Mouse (Mus musculus) stomach, embryonic 14.5 days (tissue): ENCODE results near the gene Phactr2. TPM values are rescaled to one million over a fixed set of nuclear protein-coding genes. Genes with fewer than 3 reads are reported as not detected.

ENCODE experiments used
- ATAC-seq: fragments of 200-750 bp; cut with Nextera tagmentation; 2 replicates; pipeline ENCODE4 v1.8.0; 2017; ENCODE audit warnings: low read depth, moderate TSS enrichment; ENCODE audit not compliant: insufficient number of reproducible peaks, insufficient read depth, low FRiP score
- H3K27ac ChIP-seq: fragments of 300-500 bp; sonication (generic); 2 replicates; pipeline ENCODE4 v1.5.1; 2014; ENCODE audit warnings: mild to moderate bottlenecking, low read length, moderate library complexity, mixed read lengths
- H3K27me3 ChIP-seq: fragments of 300-500 bp; sonication (generic); 2 replicates; pipeline ENCODE4 v1.6.1; 2014; ENCODE audit warnings: low read length, control low read depth, mixed read lengths; ENCODE audit not compliant: control insufficient read depth, insufficient read depth
- H3K36me3 ChIP-seq: fragments of 300-500 bp; sonication (generic); 2 replicates; pipeline ENCODE4 v1.6.1; 2014; ENCODE audit warnings: mild to moderate bottlenecking, control low read depth, low read length, moderate library complexity, mixed read lengths; ENCODE audit not compliant: control insufficient read depth, insufficient read depth
- H3K4me1 ChIP-seq: fragments of 300-500 bp; sonication (generic); 2 replicates; pipeline ENCODE4 v1.6.1; 2014; ENCODE audit warnings: low read length, control low read depth, mixed read lengths; ENCODE audit not compliant: control insufficient read depth, insufficient read depth
- H3K4me2 ChIP-seq: fragments of 300-500 bp; sonication (generic); replicated peaks from 2 replicates; pipeline ENCODE4 v1.6.1; 2014; ENCODE audit warnings: low read depth, low read length, control low read depth
- H3K4me3 ChIP-seq: fragments of 300-500 bp; sonication (generic); 2 replicates; pipeline ENCODE4 v1.5.1; 2014; ENCODE audit warnings: low read depth, low read length, control low read depth
- H3K9ac ChIP-seq: fragments of 300-500 bp; sonication (generic); replicated peaks from 2 replicates; pipeline ENCODE4 v1.6.1; 2014; ENCODE audit warnings: low read depth, mild to moderate bottlenecking, control low read depth, low read length, moderate library complexity, mixed read lengths
- H3K9me3 ChIP-seq: fragments of 300-500 bp; sonication (generic); 2 replicates; pipeline ENCODE4 v1.6.1; 2016; ENCODE audit warnings: low read depth, low read length, control low read depth; ENCODE audit not compliant: control insufficient read depth
- WGBS: fragments of 180-500 bp; shearing (Covaris S2); extraction: QIAGEN DNeasy Blood & Tissue Kit; methylation state at CpG from one replicate; pipeline ENCODE4 v1.1.7; 2014; 5-methylcytosine and 5-hydroxymethylcytosine counted together
- polyA plus RNA-seq: library from polyadenylated mRNA; unstranded; fragments of >200 nt; fragmentation: Nextera tagmentation; extraction: Ambion mirVana; gene quantifications from 2 replicates; pipeline ENCODE4 v1.2.1, GENCODE M21; 2014

Gene Phactr2
- polyA plus RNA-seq, 1 experiment from 2014 or later, result 48.8 TPM

- no peaks in the 10 kb centered on the region for H3K36me3 ChIP-seq
- no peak overlapping the region for H3K4me2 ChIP-seq
- H3K9ac ChIP-seq, result no peak overlapping the region
- H3K27ac ChIP-seq, result no peak overlapping the region; the same call in 1 of the 2 replicates
- H3K9me3 ChIP-seq, result no peaks in the 10 kb centered on the region
- H3K4me1 ChIP-seq, result peaks cover 3% of the 10 kb centered on the region; the same call in 1 of the 2 replicates
- no peaks in the 10 kb centered on the region for H3K27me3 ChIP-seq
- 91% methylated on average over 7 of the region's 7 CpGs for WGBS
- no peak overlapping the region for H3K4me3 ChIP-seq
- ATAC-seq, result no peak
Measured at GRCm38 (mm10) chr10:13428536-13428935, 45.7 kb downstream of the Phactr2 start.

- Histone ChIP-seq H3K27me3 (no peaks in the 10 kb centered on the region), H3K27ac (no peak overlapping the region), H3K36me3 (no peaks in the 10 kb centered on the region), H3K4me2 (no peak overlapping the region), H3K9me3 (no peaks in the 10 kb centered on the region), H3K9ac (no peak overlapping the region), H3K4me1 (peaks cover 3% of the 10 kb centered on the region; the same call in 1 of the 2 replicates), H3K4me3 (no peak overlapping the region)
- ATAC-seq, result no peak
- 85% methylated on average over 10 of the region's 10 CpGs for WGBS
Measured at GRCm38 (mm10) chr10:13427599-13427998, 46.6 kb downstream of the Phactr2 start.

GRCm38 (mm10) chr10:13425198-13425597, 49.0 kb downstream of the Phactr2 start:
- Histone ChIP-seq H3K4me3 (no peak overlapping the region), H3K36me3 (no peaks in the 10 kb centered on the region), H3K27me3 (no peaks in the 10 kb centered on the region), H3K27ac (no peak overlapping the region), H3K9me3 (no peaks in the 10 kb centered on the region), H3K9ac (no peak overlapping the region), H3K4me1 (peaks cover 3% of the 10 kb centered on the region; the same call in 1 of the 2 replicates), H3K4me2 (no peak overlapping the region)
- ATAC-seq, result no peak
- WGBS, result 80% methylated on average over 9 of the region's 9 CpGs

- H3K36me3 ChIP-seq, result no peaks in the 10 kb centered on the region
- WGBS, result 66% methylated on average over 17 of the region's 17 CpGs
- no peaks in the 10 kb centered on the region for H3K27me3 ChIP-seq
- H3K9me3 ChIP-seq, result no peaks in the 10 kb centered on the region
- peaks cover 3% of the 10 kb centered on the region; the same call in 1 of the 2 replicates for H3K4me1 ChIP-seq
- ATAC-seq, result no peak
- H3K4me3 ChIP-seq, result no peak overlapping the region
- no peak overlapping the region for H3K4me2 ChIP-seq
- no peak overlapping the region for H3K27ac ChIP-seq
- H3K9ac ChIP-seq, result no peak overlapping the region
Measured at GRCm38 (mm10) chr10:13424508-13424907, 49.7 kb downstream of the Phactr2 start.

- WGBS, result 83% methylated on average over 10 of the region's 10 CpGs
- Histone ChIP-seq H3K27ac (no peak overlapping the region), H3K36me3 (no peaks in the 10 kb centered on the region), H3K27me3 (no peaks in the 10 kb centered on the region), H3K4me1 (no peaks in the 10 kb centered on the region), H3K4me2 (no peak overlapping the region), H3K9me3 (no peaks in the 10 kb centered on the region), H3K4me3 (no peak overlapping the region), H3K9ac (no peak overlapping the region)
- no peak for ATAC-seq
Measured at GRCm38 (mm10) chr10:13424015-13424414, 50.2 kb downstream of the Phactr2 start.

GRCm38 (mm10) chr10:13422121-13422520, 52.1 kb downstream of the Phactr2 start:
- no peak overlapping the region for H3K9ac ChIP-seq
- WGBS, result 82% methylated on average over 9 of the region's 9 CpGs
- H3K4me3 ChIP-seq, result no peak overlapping the region
- H3K36me3 ChIP-seq, result no peaks in the 10 kb centered on the region
- no peak for ATAC-seq
- H3K4me2 ChIP-seq, result no peak overlapping the region
- H3K9me3 ChIP-seq, result no peaks in the 10 kb centered on the region
- no peaks in the 10 kb centered on the region for H3K4me1 ChIP-seq
- no peak overlapping the region for H3K27ac ChIP-seq
- no peaks in the 10 kb centered on the region for H3K27me3 ChIP-seq

GRCm38 (mm10) chr10:13419246-13419645, 55.0 kb downstream of the Phactr2 start:
- Histone ChIP-seq H3K4me3 (no peak overlapping the region), H3K36me3 (no peaks in the 10 kb centered on the region), H3K9ac (no peak overlapping the region), H3K27me3 (no peaks in the 10 kb centered on the region), H3K27ac (no peak overlapping the region), H3K4me1 (no peaks in the 10 kb centered on the region), H3K9me3 (no peaks in the 10 kb centered on the region), H3K4me2 (no peak overlapping the region)
- WGBS, result 52% methylated on average over 4 of the region's 4 CpGs
- ATAC-seq, result no peak

GRCm38 (mm10) chr10:13415489-13416104, 58.6 kb downstream of the Phactr2 start:
- 75% methylated on average over 8 of the region's 8 CpGs for WGBS
- ATAC-seq, result no peak
- Histone ChIP-seq H3K4me2 (no peak overlapping the region), H3K27me3 (no peaks in the 10 kb centered on the region), H3K4me1 (no peaks in the 10 kb centered on the region), H3K36me3 (no peaks in the 10 kb centered on the region), H3K27ac (no peak overlapping the region), H3K9ac (no peak overlapping the region), H3K4me3 (no peak overlapping the region), H3K9me3 (no peaks in the 10 kb centered on the region)
